Mouse (Mus musculus) 416B (cell line): ENCODE measurements around the gene Ptprcap.
A peak's percentile ranks its signal among the peaks of the same experiment; 100 is the strongest.

Source experiments
- DNase-seq: peaks from one replicate; pipeline ENCODE4 v3.0.0; 2011; ENCODE audit warnings: low read depth

Gene Ptprcap

DNA sequence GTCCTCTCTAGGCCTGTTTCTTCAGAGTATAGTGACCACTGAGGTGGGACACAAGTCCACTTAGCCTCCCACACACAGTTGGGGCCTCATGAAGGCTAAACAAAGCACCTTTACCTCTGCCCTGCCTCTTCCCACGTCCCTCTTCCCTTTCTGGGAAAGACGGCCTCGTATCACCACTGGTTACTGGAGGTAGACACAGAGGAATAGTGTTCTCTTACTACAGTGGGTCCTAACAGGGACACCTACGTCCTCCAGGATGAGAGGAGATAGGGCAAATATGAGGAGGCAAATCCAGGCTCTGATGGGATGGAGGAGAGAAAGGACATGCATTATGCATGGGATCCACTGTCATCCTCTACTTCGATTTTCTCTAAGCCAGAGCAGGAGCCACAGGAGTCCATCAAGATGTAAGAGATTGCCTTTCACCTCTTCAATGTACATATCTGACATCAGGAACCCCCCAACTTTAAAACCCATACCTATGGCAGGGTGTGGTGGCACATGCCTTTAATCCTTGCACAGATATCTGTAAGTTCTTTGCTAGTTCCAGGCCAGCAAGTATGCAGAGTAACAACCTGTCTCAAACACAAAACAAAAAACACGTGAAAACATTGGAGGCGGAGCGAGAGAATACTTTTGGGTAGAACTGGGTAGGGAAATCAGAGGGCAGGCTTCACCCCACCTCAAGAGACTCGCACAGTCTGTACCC lies 5.5 kb upstream of the Ptprcap start:
- DNase-seq, result no peak

GRCm38 (mm10) chr19:4148491-4148806 lies 5.0 kb upstream of the Ptprcap start, which contains the start of gene Coro1b:
Gene Coro1b, plus strand, starts transcription at chr19:4148619.
- DNase-seq, result peak; percentile 92

- DNase-seq, result peak; percentile 37
Observed at GRCm38 (mm10) chr19:4148819-4149218, 4.6 kb upstream of the Ptprcap start.

DNA sequence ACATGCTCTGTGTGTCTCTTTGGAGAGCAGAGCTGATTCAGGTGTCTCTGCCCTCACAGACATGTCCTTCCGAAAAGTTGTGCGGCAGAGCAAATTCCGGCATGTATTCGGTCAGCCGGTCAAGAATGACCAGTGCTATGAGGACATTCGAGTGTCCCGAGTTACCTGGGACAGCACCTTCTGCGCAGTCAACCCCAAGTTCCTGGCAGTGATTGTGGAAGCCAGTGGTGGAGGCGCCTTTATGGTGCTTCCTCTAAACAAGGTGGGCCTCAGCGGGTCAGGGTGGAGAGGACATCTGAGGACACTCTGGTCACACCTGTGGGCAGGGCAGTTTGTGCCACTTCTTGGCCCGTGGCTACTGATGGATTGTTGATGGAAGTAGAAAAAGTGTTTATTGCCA lies 4.1 kb upstream of the Ptprcap start:
- no peak for DNase-seq

DNA sequence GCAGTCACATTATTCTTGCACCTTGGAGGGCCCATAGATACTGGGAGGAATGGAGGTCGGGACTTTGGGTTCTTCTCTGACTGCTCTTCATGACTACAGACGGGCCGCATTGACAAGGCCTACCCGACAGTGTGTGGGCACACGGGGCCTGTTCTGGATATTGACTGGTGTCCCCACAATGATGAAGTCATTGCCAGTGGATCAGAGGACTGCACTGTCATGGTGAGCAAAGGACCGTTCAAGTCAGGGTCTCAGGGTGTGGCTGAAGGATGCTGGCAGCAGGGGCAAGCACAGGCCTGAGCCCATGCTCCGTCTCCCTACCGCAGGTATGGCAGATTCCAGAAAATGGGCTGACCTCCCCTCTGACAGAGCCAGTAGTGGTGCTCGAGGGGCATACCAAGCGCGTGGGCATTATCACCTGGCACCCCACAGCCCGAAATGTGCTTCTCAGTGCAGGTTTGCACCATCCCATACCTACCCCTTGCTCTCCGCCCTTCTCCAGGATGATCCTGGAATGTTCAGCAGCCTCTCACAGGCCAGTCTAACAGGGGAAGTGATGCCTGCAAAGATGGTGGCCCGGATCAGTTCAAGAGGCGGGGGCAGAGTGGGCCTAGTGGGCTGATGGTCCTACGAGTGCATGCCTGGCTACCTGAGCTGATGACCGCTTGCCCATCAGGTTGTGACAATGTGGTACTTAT lies 3.5 kb upstream of the Ptprcap start:
- no peak for DNase-seq

DNA sequence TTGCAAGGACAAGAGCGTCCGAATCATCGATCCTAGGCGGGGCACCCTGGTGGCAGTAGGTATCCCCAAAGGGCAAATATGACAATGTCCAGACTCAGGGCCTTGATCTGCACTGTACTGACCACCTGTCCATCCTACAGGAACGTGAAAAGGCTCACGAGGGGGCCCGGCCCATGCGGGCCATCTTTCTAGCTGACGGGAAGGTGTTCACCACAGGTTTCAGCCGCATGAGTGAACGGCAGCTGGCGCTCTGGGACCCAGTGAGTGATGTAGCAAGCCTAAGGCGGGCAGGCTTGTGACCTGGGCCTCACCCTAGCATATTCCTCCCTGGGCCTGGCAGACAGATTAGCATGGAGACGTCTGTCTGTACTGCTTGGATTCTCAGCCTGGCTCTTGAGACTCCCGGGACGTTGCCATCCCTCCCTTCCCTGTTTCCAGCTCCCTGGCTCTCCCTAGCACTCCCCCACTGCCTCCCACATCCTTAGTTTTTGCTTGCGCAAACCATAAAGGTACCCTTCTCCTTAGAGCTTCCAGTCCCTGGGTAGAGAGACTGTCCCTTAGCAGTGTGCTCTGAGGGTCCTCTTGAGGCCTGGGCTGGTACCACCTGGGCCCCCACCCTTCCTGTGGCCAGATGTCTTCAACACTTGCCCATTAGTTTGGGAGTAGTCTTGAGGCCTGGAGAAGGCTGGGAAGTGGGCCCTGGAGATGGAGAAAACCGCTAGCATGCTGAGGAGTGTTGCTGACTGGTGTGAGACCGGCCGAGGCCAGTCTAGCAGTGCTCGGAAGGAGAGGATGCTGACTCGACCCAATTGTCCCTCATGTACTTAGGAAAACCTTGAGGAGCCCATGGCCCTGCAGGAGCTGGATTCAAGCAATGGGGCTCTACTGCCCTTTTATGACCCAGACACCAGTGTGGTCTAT lies 2.6 kb upstream of the Ptprcap start:
- no peak for DNase-seq

DNA sequence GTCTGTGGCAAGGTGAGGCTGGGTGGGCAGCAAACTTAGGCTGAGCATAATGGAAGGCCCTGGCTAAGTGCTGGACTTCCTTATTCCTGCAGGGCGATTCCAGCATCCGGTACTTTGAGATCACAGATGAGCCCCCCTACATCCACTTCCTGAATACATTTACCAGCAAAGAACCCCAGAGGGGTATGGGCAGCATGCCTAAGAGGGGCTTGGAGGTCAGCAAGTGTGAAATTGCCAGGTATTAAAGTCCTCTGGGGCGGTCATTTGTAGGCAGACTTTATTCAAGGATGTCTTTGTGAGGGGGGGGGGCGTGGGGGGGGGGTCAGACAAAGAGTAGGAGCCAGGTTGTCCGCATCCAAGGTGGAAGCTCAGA lies 1.9 kb upstream of the Ptprcap start:
- DNase-seq, result no peak

DNA sequence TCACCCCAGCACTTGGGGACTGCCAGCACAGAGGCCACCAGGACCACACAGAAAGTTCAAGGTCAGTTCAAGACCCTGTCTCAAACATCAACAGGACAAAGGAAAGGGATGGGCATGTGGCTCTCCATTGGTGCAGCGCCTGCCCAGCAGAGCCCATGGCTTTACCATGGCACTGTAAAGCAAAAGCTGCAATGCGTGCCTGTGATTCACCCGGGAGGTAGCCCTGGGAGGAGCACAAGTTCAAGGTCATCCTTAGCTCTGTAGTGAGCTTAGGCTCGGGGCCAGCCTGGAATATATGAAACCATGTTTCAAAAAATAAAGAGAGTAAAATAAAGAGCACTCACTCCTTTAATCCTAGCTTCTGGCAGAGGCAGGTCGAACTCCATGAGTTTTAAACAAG lies 1.5 kb upstream of the Ptprcap start:
- no peak for DNase-seq

DNA sequence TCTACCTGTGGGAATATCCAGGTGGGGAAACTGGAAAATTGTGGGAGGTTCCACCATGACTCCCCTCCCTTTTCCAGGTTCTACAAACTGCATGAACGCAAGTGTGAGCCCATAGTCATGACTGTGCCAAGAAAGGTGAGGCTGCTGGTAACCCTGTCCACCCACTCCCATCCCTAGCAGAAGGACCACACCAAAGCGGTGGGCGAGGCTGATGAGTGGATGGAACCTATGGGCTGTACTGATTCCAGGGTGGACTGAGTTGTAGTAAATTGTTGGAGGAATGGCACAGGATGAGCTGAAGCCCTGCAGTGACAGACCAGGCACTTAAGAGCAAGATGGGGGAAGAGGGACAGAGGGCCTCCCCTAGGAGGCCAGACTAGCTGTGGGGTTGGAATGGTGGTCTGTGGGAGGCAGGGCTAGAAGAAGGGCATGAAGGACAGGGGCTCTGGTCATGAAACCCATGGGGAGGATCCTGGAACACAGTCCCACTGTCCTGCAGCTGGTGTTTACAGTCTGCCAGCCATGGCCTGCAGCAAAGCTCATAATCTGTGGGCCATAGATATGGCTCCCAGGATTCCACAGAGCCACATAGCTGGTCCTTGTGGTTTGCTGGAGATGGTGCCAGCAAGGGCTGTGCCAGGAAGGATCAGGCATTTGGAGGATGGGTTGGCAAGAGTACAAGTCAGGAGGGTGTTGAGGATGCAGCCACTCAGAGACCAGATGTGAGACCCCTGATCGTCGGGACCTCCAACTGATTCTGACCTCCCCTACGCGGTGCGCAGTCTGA lies 766 bp upstream of the Ptprcap start:
- DNase-seq, result no peak

GRCm38 (mm10) chr19:4154437-4155222 lies 1.2 kb downstream of the Ptprcap start:
- DNase-seq, result no peak

DNA sequence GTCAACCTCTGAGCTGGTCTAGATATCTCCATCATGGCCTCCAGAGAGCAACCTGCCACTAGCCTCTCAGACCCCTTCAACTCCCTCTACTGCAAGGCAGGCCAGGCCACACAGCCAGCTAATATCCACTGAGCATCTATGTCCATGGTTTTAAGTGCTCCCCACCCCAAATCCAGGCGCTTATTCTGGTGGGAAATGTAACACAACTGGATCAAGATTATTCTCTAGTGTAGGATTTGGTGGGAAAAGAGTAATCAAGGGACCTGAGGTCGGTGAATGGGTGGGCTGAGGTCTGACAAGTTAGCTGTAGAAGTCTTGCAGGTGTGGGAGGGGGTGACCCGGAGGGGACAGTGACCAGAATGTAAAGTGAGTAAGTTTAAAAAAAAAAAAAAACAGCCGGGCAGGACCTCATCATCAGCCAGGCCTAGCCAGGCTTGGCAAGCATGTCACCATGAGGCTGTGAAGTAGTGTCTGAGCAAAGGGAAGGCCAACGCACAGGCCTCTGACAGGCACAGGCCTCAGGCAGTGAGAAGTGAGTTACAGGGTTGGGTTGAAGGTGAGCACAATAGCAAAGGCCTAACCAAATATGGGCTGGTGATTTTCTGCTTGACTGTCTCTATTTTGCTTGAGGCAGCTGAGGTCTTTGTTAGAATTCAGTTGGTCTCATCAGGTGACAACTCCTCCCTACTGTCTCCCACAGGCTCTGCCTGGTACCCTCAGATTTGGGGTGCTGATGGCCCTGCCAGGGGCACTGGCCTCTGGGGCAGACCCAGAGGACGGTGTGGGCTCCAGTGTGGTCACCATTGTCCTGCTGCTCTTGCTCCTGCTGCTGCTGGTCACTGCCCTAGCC lies 2.0 kb downstream of the Ptprcap start:
- DNase-seq, result no peak

- DNase-seq, result no peak
Observed at GRCm38 (mm10) chr19:4156073-4156579, 2.7 kb downstream of the Ptprcap start.

DNA sequence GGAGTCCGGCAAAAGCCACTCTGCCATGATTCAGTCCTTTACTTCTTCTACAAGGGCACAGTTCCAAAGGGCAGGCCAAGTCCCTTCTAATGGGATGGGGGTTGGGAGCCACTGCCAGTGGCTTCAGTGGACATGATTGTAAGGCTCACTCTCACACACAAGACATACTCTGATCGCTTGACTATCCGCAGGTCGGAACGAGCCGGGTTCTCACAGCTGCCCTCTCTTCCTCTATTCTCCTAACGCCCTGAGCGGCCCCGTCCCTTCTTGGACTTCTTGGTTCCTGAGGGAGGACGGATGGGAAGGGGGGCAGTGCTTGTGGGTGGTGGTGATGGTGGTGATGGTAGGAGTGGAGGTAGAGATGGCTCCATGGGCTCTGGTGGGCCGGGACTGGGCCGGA lies 3.4 kb downstream of the Ptprcap start:
- no peak for DNase-seq

DNA sequence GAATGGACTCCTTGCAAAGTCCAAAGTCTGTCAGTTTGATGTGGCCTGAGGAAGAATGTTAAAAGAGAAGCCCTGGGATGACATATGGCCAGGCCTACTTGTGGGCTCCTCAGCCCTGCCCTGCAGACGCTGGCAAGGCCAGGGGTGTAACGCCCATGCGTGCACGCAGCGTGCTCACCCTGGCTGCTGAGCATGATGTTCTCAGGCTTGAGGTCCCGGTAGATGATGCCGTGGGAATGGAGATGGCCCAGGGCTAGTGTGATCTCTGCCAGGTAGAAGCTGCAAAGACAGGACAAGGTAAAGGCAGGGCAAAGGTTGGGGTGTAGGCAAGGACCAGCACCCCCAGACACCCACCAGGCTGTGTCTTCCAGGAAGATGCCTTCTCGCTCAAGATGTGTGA lies 5.6 kb downstream of the Ptprcap start:
- no peak for DNase-seq

GRCm38 (mm10) chr19:4162646-4163542 lies 9.5 kb downstream of the Ptprcap start, which contains the start of gene Rps6kb2:
Gene Rps6kb2, minus strand, starts transcription at chr19:4163354.
- DNase-seq, result peak; percentile 98

GRCm38 (mm10) chr19:4163543-4163887 lies 10.1 kb downstream of the Ptprcap start:
- no peak for DNase-seq

DNA sequence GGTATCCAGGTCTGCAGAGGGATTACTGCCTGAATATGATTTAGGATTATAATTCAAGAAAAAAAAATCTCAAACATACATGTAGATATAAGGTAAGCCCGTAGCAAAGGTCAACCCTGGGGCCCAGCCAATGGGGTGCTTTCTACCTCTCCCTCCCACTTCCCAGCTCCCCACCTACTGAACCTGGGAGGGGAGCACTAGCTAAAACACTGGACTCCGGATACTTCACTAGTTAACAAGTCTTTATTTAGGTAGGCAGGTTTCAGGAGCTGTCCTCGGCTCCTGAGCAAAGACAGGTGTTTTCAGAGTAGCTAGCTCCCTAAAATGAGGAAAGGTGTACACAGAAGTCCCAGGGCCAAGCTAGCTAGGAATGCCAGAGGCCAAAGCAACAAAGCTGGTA lies 10.7 kb downstream of the Ptprcap start:
- no peak for DNase-seq

GRCm38 (mm10) chr19:4164721-4165120 lies 11.3 kb downstream of the Ptprcap start:
- DNase-seq, result no peak
